Mouse (Mus musculus): Measurements from ENCODE around the gene Sorl1.

GRCm38 (mm10) chr9:41975968-41976367 lies 148.1 kb downstream of the Sorl1 start:
- TF ChIP-seq CTCF (IDR thresholded peaks at IDR 0.05; ENCODE audit: extremely low read depth, insufficient read depth, insufficient read length, insufficient replicate concordance) (no peak), POLR2A (IDR thresholded peaks at IDR 0.05; ENCODE audit: low read depth, low read length) (no peak)

All from spleen, adult 2 months (tissue).